Mouse (Mus musculus) embryo, embryonic 10 days (tissue): ENCODE data around the gene Slc7a15.
"Not testable (repeated sequence)": the region's sequence is repeated elsewhere in the genome, so short reads cannot be mapped to it uniquely, and the experiment has no call there.

Experiments
- DNase-seq: peaks from one replicate; pipeline ENCODE4 v3.0.0-alpha.2; 2015; ENCODE audit warnings: low spot score

Slc7a15 gene

DNA sequence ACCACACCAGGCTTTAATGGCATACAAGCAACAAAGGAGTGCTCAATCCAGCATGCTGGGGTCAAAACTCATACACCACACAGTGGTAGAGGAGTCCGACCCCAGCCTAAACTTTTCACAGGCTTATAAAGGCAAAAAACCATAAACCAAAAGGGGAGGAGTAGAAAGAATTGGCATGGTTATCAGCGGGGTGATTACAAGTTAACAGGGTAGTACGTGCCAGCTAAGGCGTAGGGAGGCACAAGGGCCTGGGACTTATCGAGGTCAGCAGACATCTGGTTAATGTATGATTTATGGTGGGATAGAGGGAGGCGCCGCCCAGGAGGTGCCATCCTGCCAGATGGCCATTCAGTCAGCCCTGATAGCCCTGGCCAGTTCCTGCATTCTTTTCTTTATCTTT, at the start of gene Slc7a15:
Gene Slc7a15 (minus strand): TSS at position 101 of the 400 bp plus-strand sequence.
- not testable (repeated sequence) for DNase-seq

DNA sequence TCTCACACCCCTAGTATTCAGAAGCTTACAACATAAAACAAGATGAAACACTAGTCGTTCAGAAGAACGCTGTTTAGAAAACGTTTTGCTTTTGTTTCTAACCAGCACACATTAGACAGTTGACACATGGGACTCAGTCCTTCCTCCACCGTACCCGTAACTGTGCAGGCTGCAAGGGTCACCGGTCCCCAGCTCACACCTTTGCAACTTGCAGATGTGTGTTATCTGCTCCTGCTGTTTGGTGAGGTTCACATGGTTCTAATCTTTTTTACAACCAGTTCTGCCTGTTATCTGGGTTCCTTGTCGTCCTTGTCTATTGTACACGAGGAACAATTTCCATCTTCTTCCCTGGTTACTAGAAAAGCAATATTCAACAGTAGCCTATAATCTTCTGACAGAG, 49.3 kb upstream of the Slc7a15 start:
- not testable (repeated sequence) for DNase-seq

DNA sequence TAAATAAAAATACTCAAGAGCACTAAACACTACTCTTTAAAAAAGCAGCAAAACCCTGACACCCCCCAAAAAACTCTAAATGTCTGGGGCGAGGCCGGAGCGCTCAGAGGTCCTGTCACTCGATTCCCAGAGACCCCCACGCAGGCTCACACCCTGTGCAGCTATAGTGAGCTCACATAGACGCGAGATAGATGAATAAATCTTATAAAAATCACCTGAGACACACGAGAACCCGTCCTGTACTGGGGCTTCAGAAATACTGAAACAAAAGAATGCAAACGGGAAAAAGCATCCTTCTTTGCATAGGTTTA, 42.5 kb upstream of the Slc7a15 start:
- DNase-seq: no peak

DNA sequence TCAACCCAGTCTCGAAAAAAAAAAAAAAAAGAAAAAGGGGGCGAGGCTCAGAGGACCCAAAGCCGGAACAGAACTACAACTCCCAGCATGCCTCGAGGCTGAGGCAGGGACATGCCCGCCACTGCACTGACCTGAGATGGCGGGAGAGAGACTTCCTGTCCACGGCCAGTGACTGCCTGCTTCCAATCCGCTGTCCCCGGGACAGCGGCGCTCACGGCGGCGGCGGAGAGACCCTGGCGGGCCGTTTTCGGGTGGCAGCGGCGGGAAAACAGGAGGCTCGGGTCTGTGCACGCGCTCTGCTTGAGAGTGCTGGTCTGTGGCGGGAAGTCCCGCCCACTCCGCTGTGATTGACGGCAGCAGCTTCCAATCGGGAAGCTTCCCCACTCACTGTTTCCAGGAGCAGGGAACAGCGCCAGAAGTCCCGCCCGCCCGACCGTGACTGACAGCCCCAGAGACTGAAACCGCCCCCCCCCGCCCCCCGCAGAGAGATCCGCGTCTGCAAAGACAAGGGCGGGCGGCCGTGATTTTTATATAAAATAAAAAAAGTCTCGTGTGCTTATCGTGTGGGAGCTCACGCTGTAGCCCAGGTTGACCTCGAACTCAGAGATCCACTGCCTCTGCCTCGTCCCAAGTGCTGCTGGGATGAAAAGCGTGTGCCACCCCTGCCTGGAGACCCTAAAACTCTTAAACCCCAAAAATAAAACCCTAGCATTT, 42.0 kb upstream of the Slc7a15 start:
- peak; percentile 96 for DNase-seq

DNA sequence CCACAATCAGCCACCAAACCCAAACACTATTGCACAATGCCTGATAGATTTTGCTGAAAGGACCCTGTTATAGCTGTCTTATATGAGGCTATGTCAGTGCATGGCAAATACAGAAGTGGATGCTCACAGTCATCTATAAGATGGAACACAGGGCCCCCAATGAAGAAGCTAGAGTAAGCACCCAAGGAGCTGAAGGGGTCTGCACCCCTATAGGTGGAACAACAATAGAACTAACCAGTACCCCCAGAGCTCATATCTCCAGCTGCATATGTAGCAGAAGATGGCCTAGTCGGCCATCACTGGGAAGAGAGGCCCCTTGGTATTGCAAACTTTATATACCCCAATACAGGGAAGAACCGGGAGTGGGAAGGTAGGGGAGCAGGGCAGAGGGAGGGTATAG, 41.3 kb upstream of the Slc7a15 start:
- DNase-seq: not testable (repeated sequence)

DNA sequence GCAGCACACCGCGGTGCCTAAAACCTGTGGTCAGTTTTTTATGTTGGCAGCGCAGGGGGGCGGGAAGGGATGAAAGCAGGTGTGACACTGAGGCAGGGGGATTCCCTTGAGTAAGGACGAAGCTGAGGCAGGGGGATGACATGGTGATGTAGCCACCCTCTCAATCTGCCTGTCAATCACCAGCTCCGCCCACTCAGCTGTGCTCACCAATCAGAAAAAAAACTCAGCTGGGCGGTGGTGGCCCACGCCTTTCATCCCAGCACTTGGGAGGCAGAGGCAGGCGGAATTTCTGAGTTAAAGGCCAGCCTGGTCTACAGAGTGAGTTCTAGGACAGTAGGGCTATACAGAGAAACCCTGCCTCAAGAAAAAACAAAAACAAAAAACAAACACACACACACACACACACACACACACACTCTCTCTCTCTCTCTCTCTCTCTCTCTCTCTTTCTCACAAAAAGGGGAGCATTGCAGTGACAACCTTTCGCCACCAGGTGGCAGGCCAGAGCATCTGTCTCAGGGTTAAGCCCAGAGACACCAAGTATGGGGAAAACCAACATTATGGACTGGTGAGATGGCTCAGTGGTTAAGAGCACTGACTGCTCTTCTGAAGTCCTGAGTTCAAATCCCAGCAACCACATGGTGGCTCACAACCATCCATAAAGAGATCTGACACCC, 39.7 kb upstream of the Slc7a15 start:
- peak; percentile 84 for DNase-seq

DNA sequence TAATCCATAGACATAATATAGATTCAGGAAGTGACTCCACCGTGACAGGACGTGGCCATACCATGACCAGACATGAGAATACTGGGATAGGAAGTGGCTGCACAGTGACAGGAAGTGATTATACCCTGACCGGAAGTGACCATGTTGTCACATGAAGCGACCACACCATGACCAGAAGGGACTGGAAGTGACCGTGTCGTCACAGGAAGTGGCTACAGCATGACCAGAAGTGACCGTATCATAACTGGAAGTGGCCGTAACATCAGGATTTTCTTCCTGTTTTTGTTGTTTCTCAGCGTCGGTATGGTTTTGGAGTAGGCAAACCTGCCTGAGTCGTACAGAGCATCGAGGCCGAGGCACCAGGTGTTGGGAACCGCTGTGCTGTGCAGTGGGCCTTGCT, 38.1 kb upstream of the Slc7a15 start:
- DNase-seq: peak; percentile 53

DNA sequence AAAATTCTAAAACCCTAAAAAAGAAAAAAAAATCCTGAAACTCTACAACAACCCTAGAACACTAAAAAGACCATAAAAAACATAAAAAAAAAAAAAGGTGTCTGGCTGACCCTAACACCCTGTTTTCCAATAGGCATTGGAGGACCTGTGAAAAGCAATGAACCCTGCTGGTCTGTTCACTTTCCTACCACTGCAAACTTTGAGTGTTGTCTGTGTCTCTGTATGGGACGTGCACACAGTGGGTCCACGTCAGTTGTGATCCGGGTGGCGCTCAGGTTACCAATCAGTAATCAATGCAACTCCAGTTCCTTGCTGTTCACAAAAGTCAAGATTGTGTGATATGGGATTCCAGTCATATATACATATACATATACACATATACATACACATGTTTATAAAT, 36.7 kb upstream of the Slc7a15 start:
- no peak for DNase-seq

DNA sequence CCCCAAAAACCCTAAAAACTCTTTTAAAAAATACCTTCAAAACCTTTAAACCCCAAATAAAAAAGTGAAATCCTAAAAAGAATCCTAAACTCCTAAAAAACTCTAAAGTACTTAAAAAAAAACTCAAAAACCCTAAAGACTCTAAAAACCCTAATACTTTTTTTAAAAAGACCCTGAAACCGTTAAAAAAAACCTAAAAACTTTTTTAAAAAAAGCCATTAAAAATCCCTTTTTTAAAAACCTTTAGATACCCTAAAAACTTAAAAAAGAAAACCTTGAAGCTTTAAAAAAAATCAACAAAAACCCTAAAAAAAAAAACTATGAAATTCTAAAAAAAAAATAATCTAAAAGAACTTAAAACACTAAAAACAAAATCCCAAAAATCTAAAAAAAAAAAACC, 35.4 kb upstream of the Slc7a15 start:
- DNase-seq: no peak

DNA sequence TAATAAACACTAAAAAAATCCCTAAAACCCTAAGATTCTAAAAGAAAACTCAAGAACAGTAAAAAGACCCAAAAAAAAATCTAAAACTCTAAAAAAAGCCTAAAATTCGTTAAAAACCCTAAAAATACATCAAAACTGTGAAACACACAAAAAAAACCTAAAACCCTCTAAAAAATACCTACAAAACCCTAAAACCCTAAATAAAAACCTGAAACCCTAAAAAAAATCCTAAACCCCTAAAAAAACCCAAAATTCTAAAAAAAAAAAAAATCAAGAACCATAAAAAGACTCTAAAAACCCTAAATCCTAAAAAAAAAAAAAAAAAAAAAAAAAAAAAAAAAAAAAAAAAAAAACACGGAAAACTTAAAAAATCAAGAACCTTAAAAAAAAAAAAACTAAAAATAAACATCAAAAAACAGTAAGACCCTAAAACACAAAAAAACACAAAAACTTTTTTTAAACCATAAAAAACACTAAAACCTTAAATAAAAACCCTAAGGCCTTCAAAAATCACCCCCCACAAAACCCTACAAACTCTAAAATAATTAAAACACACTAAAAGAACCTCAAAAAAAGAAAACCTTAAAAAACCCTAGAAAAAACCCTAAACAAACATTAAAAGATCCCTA, 34.0 kb upstream of the Slc7a15 start:
- DNase-seq: no peak

DNA sequence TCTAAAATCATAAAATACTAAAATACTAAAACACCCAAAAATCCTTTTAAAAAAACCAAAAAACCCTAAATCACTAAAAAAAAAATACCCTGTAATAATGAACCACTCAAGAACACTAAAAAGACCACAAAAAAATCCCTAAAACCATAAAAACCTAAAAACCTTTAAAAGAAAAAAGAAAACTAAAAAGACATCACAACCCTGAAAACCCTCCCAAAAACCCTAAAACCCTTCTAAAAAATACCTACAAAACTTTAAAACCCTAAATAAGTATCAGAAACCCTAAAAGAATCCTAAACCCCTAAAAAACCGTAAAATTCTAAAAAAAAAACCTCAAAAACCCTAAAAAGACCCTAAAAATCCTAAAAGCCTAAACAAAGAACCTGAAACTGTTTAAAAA, 32.8 kb upstream of the Slc7a15 start:
- no peak for DNase-seq

DNA sequence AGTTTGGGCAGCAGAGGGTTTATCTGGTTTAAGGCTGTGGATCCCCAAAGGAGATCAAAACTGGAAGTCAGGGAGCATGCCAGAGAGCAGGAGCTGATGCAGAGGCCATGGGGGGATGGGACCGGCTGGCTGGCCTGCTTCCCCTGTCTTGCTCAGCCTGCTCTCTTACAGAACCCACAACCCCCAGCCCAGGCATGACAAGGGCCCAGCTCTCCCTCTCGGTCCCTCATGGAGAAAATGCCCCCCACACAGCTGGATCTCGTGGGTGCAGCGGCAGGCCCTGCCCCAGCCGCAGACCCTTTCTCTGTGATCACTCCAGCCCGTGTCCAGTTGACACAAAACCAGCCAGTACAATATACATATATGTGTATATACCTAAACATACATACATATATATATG, 30.7 kb upstream of the Slc7a15 start:
- no peak for DNase-seq

DNA sequence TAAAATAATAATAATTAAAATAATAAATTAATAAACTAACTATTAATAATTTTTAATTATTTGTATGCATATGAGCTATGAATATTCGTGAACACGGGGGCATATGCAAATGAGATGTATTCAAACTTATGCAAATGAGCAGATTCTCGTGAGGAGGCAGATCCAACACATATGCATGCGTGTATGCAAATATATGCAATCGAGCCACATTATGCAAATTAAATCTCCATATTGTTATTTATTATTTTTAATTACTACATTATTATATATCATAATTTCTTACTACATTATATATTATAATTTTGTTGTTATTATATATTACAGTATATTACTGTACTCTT, 21.8 kb upstream of the Slc7a15 start:
- DNase-seq: no peak

DNA sequence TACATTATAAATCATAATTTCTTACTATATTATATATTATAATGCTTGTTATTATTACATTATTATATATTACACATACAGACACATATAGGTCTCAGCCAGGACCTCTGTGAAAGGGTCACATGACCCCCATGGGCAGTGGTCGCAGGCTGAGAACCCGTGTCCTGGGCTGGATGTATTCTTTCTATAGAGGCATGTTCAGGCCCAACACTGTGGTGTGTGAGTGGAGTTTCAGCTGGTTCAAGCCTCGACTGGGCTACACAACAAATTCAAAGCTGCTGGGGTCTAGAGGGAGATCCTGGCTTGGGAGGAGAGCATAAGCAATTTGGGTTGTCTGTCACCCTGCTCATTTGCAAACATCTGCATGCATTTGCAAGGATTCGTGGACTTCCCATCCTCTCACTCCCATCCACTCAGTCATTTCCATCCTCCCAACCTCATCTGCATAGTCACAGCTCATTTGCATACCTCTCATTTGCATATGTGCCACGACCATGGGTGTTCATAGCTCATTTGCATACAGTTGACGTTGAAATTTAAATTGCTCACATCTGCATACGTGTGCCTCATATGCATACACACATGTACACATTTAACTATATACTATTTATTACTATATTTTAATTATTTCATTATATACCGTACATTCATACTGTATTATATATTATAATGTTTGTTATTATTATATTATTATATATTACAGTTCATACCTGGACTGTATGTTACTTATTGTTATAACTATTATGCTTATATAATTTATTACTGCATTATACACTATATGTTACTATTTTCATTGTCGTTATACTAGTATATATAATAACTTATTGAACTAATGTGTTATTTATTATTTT, 21.2 kb upstream of the Slc7a15 start:
- peak; percentile 19 for DNase-seq

DNA sequence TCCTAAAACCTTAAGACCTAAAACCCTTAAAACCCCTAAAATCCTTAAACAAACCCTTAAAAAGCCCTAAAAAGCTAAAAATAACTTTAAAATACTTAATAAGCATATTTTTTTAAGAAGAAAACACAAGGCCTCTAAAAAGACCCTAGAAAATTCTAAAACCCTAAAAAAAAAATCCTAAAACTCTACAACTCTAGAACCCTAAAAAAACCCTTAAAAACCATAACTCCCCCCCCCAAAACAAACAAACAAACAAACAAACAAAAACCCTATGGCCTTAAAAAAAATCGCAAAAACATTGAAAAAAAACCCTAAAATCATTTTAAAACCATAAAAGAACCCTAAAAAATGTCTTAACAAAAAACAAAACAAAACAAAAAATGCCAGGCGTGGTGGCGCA, 19.4 kb upstream of the Slc7a15 start:
- no peak for DNase-seq

DNA sequence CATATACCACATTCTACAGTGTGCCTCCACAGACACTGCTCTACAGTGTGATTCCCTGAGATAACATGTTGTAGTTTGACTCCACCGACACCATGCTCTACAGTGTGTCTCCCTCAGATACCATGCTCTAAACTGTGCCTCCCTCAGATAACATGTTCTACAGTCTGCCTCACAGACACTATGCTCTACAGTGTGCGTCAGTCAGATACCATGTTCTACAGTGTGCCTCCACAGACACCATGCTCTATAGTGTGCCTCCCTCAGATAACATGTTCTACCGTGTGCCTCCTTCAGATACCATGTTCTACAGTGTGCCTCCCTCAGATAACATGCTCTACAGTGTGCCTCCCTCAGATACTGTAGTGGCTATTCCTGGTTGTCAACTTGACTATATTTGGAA, 10.2 kb upstream of the Slc7a15 start:
- DNase-seq: no peak

DNA sequence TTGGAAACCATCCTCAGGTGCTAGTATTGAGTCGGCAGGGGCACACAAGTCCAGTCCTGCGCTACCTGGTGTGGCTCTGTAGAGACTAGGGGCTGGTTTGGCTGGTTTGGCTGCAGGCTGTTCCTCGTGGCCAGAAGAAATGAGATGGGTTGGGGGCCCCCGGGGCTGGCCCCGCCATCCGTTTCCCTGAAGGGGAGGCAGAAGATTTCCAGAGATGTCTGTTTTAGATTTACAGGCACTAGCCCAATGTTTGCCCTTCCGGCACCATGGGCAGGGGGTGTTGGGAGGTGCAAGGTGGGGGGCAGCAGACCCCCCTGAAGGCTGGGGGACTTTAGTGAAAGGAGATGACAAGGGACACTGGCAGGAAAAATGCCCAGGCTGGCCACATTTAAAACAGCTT, 3.3 kb downstream of the Slc7a15 start:
- no peak for DNase-seq

DNA sequence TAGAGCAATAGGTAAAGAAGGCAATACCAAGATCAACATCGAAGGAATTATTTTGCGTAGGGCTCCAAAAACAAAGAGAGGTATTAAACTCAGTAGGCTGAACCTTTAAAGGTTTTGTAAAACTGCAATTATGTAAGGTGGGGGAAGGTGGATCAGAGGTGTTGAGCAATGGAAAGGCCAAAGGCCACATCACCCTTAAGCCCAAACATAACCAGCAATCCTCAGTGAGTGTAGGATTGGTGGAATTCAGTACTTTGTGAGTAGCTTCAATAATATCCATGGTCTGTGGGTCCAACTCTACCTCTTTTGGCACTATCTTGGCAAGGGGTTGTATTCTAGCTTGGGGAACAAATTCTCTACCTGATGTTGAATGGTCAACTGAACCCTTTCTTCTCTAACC, 7.5 kb downstream of the Slc7a15 start:
- not testable (repeated sequence) for DNase-seq

DNA sequence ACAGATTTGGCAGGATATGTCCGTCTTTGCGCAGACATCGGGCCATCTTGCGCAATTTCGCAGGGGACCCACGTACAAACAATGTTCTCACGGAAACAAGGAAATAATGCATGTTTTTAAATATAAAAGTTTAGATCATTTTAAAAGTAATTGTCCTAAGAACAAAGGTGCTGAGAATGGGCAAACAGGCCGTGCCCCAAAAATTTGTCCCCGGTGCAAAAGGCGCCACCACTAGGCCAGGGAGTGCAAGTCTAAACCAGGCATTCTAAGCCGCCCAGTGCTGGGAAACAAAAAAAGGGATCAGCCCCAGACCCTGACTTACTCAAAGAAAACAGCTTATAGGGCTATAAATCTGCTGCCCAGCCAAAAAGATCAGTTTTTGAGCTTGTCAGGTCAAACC, 25.5 kb downstream of the Slc7a15 start:
- no peak for DNase-seq

DNA sequence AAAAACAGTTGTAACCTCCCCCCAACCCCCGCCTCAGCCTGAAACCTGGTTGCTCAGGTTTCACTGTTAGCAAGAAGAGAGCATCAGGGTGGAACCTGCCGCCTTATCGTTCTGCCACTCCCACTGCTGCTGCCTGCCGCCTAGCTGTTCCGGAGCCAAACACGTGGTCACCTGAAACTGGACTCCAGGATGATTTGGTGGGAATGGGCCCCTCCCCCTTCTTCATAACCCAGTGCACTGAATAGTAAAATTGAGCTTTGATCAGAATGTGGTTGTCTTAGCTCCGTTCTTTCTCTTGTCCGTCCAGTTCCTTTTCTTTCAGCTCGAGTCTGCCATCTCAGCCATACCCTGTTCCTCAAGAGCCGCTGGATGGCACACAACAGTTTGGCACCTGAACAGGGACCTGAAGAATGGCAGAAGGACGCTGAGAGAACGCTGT, 26.9 kb downstream of the Slc7a15 start:
- DNase-seq: not testable (repeated sequence)

DNA sequence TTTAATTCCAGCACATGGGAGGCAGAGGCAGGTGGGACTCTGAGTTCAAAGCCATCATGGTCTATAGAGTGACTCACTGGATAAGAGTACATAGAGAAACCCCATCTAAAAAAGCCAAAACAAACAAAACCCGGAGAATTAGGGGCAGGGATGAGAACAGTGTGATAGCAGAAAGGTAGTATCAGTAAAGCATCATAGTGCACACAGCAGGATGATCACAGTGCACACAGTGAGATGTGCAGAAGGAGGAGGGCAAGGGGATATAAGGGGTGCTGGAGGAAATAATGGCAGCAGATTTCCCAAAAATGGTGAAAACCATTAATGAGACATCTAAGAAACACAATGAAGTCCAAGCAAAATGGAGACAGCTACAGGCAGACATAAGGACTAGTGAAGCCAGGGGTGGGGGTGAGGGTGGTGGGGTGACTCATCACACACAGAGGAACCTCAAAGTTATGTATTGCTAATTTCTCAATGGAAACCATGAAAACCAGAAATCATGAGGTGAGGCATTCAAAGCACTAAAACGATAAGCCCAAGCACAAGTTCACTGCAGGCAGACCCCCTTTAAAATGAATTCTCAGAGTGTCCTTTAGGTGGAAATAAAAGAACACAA, 27.5 kb downstream of the Slc7a15 start:
- DNase-seq: not testable (repeated sequence)

DNA sequence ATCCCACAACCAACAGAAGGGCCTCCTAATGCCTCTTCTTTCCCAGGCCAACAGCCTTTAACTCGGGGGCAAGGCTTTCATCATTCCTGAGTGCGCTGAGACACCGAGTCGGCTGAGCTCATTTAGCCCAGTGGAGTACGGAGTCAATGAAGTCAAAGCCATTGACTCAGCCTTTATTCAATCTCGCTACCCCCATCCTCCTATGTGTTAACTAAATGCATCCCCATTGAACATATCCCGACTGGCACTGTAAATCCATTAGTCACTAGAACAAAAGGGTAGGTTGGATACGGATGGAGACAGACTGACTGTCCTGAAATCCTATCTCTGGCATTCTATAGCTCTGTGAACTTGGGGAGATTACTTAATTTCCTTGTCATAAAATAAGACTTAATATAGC, 36.7 kb downstream of the Slc7a15 start:
- DNase-seq: not testable (repeated sequence)
